Mouse (Mus musculus): ENCODE data around the gene Tspan7. TPM values are rescaled to one million over a fixed set of nuclear protein-coding genes. Genes with fewer than 3 reads are reported as not detected.

Tspan7 gene
- not detected for polyA plus RNA-seq (2017; shearing (Covaris generic))

GRCm38 (mm10) chrX:10484872-10485569 lies at the start of gene Tspan7:
Tspan7 (plus strand) TSS chrX:10485158.

Other genes starting within 250 kb of the Tspan7 start
- gene Otc, start 232.9 kb upstream of the Tspan7 start, polyA plus RNA-seq (2017; shearing (Covaris generic)), result 0.15 TPM
- gene Mid1ip1, start 229.9 kb downstream of the Tspan7 start, polyA plus RNA-seq (2017; shearing (Covaris generic)), result 16.8 TPM

Data from naive thymus-derived CD4-positive, alpha-beta T cell, adult 5 months (primary cell).